Mouse (Mus musculus): ENCODE results near the gene D1Pas1.

DNA sequence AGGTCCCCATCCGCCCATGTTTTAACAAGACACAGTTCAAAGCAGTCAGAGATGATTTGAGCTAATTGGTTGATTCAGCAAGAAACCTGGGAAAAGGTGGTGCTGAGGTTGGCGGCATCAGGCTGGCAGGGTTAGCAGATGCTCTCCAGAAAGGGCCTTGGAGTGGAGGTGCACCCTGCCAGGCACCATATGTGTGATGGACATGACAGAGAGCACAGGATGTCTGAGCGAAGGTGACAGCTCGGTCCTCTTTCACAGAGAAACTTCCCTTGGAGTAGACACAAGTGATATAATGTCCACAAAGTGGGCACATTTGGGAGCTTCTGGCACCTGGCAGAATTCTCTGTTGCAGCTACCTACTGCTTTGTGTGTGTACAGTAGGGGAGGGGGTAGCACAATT, 44.4 kb downstream of the D1Pas1 start:
- TF ChIP-seq CTCF (IDR thresholded peaks at IDR 0.05; ENCODE audit: low read depth), result no peak
- no peak for TF ChIP-seq EP300 (IDR thresholded peaks at IDR 0.05; ENCODE audit: low read depth)
